Mouse (Mus musculus) cerebellum, postnatal 25 days (tissue): ENCODE measurements at regions not wholly inside any gene's neighbourhood (a gene's known extent, or its start where the extent isn't known, plus 50 kb on each side); places are given as distances from the start of the nearest gene placed in this dataset.
"Not testable (repeated sequence)": the region's sequence is repeated elsewhere in the genome, so short reads cannot be mapped to it uniquely, and the experiment has no call there.

Source experiments
- DNase-seq, 2 experiments: peaks; one replicate each; pipeline ENCODE4 v3.0.0; 2021; ENCODE audit warnings: mixed read lengths in 2 of 2

DNA sequence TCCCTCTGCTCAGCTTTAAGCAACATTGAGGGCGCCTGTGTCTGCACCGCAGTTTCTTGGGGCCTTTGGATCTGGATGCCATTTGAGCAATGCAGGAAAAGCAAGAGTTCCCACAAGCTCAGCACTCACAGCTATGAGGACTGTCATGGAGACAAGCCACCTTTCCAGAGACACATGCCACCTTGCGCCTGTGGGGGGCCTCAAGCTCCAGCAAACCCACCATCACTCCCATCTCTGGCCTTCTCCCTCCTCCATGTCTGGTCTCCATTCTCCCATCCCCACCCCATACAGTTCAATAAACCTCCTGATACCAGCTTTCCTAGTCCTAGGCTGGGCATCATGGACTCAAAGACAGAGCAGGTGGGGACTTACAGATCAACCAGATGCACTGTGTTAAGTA, 97.8 kb downstream of the Wdr11 start:
- DNase-seq, result no peak

DNA sequence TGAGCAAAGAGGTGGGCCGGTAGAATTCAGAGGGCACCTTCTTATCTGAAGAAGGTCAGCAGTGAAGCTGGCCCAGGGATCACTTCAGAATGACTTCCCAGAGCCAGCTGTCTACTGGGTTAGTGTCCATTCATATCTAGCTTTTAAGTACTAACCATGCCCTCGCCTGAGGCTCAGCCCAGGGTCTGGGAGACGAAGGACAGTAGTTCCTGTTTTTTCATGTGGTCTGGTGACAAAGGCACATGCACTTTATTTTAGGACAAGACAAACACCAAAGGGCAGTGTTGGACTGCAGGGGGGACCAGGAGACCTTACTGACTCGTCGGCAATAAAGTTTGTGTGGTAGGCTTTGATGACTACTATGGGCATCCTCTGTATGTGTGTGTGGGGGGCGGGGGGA, 99.2 kb downstream of the Wdr11 start:
- no peak for DNase-seq

DNA sequence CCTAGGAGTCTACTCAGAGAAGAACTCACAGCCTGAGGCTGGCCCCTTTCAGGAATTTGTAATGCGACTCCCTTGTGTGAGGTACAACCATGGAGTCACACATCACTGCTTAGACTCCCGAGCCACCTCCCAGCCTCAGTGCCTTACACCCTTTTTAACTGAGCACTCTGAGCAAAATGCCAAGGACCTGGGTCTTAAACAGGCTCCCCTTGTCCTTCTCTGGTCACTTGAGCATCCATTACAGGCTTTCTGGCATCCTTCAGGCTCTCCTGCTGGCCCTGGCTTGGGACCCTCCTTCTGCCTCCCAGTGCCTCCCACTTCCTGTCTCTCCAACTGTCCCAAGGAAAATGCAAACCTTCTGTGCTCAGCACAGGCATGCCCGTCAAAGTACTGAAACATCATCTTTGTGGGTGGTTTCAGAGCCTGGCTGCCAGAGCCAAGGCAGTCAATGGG, 100.0 kb downstream of the Wdr11 start:
- peak in 1 of 2 experiments; percentile 8 for DNase-seq

DNA sequence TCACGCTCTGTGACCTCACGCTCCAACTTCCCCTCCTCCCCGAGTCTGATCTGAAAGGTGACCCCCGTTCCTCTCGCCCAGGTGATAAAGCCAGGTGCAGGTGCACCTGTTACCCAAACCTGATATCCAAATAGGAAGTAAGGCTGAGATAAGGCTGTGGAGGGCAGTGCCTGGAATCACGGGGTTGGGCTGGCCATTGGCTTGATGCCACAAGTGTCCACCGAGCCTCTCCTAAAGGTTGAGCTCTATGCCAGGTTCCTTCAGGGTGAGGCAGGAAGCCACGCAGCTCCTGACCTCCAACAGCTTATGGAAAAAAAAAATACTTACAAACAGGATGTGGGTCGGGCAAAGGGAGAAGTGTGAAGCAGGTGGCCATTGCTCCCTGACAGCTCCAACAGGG, 102.0 kb downstream of the Wdr11 start:
- no peak for DNase-seq

DNA sequence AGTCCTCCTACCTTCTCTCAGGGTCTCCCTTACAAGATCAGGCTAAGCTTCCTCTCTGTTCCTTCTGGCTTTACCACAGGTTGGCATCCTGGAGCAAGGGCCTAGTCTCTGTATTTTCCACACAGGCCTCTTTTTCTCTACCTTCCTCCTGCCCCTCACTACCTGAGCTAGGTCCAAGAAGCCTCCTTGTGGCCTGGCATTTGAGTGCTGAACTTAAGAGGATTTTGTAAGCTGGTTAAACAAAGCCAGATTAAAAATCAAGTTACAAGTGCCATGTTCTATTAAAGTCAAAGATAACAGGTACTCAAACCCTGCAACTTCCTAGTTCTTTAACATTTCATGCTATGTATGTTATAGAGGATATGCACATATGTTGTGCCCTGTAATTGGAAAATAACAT, 102.5 kb downstream of the Wdr11 start:
- no peak for DNase-seq

DNA sequence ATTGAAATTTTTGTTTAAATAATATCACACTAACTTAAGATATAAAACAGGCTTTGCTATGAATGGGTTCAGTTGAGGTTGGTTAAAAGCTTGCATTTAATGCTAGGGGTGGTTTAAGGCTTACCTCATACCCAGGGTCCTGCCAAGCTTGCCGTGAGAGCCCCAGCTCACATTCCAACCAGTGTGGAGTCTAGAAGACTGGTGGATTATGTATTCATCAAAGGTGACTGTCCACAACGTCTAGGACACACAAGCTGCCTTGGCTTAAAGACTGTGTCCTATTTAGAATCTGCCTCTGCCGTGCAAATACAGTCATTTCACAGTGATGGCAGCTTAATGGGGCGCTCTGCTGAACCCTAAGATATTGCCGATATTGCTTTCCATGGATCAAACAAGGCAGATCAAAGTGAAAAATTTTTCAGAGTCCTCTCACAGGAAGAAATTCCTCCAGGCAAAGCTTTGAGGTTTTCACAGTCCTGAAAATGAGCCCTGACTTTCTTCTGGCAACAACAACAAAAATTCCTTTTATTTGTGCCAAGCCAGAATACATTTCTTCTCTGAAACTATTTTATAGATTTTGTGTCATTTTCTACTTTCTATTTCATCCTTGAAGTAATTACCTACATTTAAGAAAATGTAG, 108.4 kb downstream of the Wdr11 start:
- DNase-seq, result no peak

DNA sequence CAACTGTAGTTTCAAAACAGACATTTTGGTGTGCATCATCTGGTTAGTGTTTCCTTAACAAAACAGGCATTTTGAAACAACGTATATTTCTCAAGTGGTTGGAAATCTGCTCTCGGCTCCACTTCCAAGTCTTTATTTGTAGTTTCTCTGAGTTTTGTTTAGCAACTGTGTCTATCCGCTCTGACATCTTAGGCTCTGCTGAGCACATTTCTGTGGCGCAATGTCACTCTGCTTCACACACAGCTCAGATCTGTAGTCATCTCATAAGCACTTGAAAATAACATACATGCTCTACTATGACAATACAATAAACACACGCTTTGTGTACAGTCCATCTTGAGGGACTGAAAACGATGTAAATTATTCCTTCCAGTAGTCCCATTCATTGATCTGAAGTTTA, 135.9 kb downstream of the Wdr11 start:
- no peak for DNase-seq

DNA sequence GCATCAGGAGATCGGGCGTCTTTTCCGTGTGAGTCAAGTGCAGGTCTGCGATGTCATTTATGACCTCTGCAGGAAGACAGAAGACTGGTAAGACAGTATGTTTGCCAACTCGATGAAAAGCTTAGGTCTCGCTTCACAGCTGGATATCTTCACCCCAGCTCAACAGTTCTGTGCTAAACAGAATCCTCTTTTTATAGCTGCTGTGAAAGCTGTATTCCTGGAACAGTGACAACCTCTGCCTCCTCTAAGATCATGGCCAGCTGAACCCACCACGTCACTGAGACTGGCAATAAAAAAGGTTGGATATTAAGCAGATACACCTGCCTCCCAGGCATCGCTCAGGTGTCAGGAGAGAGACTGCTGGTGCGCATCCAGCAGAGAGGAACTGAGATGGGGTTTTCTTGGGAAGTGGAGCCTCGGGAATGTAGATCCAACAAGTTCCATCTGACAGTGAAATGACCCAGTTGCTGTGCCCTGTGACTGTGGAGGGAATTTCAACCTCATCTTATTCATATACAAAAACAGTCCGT, 138.1 kb downstream of the Wdr11 start:
- no peak for DNase-seq

DNA sequence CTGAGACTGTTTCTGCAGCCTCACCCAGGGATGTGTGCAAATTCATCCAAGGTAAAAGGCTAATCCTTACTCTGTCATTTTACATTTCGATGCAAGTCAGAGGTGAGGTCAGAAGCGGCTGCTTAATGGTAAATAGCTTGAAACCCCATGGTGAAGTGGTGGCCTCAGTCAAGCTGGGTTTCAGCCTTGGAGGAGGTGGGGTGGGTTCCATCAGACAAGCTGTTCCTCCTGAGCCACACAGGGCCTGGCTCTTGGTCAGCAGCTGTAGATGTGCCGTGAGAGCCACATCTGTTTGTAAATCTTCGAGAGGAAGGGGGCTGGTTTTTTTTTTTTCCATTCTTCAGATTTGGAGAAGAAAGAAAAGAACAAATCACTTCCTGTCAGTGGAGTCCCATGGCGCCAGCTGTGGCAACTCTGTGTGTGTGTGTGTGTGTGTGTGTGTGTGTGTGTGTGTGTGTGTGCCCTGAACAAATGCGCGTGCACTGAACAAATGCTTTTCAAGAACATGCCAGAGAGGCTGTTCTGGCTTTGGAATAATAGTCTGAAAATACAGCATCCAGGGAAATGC, 139.2 kb downstream of the Wdr11 start:
- DNase-seq, result no peak

DNA sequence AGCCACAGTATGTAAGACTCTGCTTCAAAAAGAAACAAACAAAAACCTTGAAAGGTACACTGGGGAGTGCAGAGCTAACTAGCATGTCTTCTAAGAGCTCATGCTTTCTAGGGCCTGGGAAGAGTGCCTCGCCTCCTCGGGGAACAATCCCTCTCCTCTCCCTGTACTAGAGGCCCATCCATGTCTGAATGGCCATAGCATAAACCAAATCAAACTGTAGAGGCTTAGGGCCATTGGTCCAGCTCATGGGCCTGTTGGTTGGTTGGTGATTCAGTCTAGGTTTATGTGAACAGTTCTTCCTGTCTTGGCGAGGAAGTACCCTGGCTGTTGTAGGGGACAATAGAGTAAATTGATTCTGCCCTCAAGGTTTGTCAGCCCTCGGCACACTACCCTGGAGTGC, 151.0 kb downstream of the Wdr11 start:
- DNase-seq, result no peak

DNA sequence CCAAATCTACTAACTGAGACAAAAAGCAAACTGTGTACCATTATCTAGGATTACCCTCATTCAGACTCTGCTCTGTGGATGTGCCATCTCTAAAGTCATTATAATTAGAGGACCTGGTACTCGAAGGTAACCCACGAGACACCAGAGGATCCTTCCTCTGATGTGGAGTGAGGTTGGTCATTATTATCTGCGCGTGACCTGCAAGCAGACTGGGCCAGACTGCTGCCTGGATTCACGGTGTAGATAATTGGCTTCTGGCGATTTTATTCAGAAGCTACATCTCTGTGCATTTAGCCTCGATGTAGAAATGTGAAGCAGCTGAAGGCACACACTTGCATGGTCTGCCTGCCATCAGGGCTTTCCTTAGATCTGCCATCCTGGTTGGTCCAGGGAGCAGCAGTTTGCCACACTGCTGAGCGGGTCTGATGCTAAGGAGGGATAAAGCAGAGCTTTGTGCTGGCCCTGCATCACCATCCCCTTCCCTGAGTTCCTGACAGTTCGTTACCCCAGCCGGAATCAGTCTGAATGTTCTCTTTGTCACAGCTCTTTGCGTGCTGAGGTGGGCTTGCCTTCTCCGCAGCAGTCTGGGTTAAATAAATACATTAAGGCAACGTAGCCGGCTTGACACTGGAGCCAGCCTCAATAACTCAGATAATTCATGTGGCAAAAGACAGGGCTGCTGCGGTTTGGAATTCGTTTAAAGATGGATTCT, 152.4 kb downstream of the Wdr11 start:
- DNase-seq, result no peak

DNA sequence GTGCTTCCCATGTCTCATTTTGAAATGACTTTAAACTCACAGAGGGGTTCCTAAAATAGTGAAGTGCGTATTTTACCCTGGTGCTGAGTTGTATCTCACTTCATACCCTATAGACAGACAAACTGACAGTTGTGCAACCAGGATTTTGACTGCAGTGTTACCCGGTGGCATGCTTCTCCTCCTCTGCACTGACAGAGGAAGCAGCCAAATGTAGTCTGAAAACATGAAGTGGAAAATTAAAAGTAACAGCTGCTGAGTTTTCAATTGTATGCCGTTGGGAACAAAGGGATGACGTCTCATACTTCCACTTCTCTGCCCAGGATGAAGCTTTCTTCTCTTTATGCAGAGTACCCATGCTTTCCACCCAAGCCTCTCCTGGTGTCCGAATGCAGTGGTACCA, 155.0 kb downstream of the Wdr11 start:
- DNase-seq, result no peak

DNA sequence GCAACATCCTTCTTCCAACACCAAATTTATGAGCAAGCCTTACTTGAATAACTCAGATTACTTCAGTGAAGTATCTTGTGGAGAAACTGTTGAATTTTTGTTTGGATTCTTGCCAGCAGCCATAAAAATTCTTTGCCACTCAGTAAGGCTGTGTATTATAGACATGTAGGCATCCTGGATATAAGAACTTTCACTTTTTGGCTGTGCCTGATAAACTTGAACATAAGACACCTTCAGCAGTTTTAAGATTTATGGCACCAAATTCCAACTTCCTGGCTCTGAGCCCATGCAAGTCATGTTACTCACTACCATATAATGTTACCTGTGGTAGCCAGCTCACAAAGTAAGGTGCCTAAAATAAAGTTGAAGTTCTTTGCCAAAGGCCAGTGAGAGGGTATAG, 159.3 kb downstream of the Wdr11 start:
- no peak for DNase-seq

DNA sequence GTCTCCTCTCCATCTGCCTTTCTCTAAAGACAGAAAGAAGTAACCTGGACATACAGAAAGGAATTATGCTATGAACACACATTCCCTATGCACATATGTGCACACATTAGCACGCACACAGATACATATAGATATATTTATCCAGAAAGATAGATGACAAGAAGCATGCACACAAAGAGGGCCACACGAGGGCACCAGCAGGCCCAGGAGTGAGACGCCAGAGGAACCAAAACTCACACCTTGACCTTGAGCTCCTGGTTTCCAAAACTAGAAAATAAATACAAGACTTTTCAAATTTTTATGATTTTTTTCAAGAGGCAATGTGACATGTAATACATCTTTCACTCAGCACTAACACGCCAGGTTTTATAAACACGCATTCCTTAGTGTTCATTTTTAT, 163.1 kb downstream of the Wdr11 start:
- peak in 1 of 2 experiments; percentile 8 for DNase-seq

DNA sequence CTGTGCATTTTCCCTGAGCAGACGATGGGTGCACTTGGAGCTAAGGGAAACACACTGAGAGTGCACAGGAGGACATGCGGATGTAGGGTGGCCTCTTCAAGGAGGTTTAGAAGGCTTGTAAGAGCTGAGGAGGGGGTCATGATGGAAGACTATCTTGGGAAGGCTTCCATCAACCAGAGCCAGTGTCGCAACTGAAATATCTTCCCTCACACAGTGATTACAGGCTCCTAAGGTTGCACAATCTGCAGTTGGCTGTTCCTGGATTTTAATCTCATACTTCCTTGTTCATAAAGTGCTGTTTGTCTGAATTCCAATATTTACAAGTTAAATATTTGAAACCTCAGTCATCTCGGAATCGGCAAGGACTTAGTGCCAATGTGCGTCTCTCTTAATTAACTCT, 164.5 kb downstream of the Wdr11 start:
- no peak for DNase-seq

DNA sequence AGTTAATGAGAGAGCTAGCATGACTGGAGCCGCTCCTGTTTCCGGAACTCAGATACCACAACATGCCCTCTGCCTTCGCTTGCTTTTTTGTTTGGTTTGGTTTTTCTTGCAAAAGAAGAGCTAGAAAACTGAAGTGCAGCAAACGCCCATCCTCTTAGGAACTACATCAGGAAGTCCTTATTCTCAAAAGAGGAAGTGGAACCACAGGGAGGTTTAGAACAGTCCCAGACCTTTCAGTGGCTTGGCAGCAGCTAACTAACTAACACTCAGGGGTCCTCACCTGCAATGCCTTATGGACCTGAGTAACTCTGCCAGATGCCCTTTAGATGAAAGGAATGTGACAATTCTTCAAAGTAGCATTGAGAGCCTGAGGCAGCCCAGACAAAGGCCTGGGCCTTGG, 168.2 kb downstream of the Wdr11 start:
- no peak for DNase-seq

DNA sequence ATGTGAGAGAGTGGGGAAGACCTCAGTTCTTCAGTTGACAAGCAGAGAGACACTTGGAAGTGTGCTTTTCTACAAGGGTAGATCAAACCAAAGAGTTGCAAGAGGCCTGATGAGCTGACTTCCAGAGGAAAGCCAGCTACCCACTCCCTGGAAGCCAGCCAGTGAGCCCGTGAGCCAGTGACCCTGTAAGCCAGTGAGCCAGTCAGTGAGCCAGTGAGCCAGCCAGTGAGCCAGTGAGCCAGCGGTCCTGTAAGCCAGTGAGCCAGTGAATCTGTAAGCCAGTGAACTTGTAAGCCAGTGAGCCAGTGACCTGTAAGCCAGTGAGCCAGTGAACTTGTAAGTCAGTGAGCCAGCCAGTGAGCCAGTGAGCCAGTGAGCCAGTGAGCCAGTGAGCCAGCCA, 168.7 kb downstream of the Wdr11 start:
- DNase-seq, result no peak

DNA sequence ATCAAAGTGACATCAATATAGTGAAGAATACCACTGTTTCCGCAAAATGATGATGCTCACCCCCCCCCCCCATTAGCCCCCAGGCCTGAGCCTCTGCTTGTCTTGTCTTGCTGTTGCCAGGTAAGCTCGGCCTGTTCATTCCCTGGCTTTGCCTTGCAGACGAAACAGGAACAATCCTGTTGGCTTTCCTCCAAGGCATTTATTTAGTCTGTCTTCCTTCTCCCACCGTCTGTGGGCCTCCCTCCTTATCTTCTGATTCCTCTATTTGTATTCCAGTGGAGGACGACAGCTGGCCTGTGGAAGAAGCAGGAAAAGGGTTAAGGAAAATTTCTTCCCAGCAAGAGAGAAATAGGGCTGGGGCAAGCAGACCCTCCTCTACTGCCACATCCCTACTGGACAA, 172.1 kb downstream of the Wdr11 start:
- DNase-seq, result no peak

DNA sequence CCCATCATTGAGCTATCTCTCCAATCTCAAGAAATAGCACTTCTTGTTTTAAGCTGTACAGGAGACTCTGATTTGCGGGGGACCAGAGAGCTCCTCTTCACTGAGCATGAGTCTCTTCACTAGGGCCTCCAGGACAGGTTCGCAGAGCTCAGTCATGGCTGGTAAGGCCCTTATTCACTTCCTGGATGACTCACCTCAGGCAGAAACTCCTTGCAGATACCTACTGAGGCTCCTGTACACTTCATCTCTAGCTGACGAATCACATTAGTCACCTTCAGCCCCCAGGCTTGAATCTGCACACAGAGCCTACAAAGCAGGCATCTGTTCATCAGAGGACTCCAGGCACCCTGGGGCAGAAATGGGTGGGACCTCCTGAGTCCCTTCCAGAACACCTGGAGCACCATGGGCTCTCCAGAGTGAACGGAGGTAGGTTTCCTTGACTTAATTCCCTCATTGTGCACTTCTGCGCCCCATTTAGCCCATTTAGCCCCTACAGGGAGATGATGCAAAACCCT, 172.8 kb downstream of the Wdr11 start:
- DNase-seq, result no peak

DNA sequence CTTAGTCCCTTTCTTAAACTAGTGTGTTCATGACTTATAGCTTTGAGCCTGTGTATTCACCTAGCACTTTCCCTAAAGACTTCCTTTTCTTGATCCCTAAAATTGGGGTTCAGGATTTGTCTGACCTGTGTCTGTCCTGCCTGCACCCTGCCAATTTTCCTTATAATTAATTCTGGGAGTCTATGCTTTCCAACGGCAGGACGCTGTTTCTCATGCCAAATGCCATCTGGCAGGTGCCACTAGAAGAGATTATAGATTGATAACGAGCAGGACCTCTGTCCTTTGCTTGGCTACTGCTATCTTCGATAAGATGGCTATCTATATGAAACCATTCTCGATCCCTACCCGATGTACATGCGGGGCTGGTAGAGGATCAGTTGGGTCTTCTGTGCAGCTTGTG, 174.0 kb downstream of the Wdr11 start:
- DNase-seq, result no peak

DNA sequence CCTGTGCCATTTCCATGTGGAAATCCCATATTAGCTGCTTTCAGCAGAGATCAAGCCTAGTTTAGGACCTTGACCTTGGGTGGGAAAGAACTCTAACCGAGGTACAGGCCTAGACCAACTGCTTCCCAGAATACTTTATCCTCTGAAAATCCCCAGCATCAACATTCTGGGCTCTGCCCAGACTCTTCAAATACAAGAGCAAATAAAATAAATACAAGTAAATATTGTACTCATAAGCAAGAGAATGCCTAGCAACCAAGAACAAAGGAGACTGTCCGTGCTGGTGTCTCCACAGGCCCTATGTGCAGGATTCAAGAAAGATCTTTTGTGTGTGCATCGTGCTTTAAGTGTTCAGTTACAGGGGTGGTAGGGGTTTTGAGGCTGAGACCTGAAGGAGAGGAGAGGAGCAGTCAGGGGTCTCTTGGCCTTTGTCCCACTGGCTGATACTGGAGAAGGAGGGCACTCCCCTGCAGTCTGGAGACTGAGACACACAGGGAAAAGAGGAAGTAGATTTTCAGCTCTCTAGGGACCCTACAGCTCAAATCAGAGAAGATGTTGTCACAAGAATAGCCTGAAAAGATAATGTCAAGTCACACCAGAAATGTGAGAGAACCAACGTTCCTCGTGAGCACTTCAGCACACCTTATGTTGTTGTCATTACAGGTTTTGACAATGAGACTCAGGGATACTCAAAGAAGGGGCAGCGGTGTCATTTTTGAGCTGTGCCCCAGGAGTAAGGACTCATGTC, 174.6 kb downstream of the Wdr11 start:
- no peak for DNase-seq

DNA sequence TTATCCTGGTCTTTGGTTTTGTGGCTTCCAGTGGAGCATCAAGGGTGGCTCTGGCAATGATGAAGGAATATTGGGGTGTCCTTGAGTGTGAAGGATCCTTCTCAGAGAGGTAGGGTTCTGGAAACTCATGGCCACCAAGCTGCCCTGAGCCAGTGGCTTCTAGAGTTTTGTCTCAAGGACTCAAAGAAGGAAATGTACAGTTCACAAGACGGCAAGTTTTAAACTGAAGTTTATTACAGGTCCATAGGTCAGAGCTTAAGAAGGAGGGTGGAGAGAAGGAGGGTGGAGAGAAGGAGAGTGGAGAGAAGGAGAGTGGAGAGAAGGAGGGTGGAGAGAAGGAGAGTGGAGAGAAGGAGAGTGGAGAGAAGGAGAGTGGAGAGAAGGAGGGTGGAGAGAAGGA, 178.0 kb downstream of the Wdr11 start:
- not testable (repeated sequence) for DNase-seq

DNA sequence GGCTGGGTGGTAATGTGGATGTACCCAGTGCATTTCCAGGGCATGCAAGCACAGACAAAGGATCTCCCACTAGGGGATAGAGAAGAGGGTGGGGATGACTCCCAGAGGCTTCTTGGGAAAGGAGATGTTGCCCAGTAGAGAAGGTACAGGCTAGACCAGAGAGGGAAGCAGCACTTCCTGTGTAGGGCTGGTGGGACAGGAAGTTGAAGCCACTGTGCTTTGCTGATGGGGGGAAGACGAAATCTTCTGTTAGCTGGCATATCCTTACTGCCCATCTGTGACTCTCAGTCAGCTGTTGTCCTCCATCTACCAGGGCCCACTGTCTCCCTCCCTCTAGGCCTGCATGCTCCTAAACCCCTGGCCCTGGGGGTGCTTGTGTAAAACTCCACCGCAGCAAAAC, 180.2 kb downstream of the Wdr11 start:
- DNase-seq, result no peak
